Mouse (Mus musculus) liver, adult 2 months (tissue): Measurements from ENCODE around the gene Dglucy.

Experiments used
- CTCF ChIP-seq: fragments of 200-500 bp; IDR thresholded peaks from 2 replicates; pipeline ENCODE4 v1.5.1; 2011; ENCODE audit warnings: low read depth, low read length, control low read depth
- POLR2A ChIP-seq: fragments of 200-500 bp; IDR thresholded peaks from 2 replicates; pipeline ENCODE4 v1.6.1; 2011; ENCODE audit warnings: low read length, control low read depth; ENCODE audit not compliant: insufficient read depth; ENCODE audit errors: extremely low read depth

GRCm38 (mm10) chr12:100780416-100780815, 1.6 kb downstream of the Dglucy start:
- no peak for TF ChIP-seq CTCF
- TF ChIP-seq POLR2A, result no peak
